8 mouse cellular contexts compared by ENCODE assay signal in the genomic region with DNA sequence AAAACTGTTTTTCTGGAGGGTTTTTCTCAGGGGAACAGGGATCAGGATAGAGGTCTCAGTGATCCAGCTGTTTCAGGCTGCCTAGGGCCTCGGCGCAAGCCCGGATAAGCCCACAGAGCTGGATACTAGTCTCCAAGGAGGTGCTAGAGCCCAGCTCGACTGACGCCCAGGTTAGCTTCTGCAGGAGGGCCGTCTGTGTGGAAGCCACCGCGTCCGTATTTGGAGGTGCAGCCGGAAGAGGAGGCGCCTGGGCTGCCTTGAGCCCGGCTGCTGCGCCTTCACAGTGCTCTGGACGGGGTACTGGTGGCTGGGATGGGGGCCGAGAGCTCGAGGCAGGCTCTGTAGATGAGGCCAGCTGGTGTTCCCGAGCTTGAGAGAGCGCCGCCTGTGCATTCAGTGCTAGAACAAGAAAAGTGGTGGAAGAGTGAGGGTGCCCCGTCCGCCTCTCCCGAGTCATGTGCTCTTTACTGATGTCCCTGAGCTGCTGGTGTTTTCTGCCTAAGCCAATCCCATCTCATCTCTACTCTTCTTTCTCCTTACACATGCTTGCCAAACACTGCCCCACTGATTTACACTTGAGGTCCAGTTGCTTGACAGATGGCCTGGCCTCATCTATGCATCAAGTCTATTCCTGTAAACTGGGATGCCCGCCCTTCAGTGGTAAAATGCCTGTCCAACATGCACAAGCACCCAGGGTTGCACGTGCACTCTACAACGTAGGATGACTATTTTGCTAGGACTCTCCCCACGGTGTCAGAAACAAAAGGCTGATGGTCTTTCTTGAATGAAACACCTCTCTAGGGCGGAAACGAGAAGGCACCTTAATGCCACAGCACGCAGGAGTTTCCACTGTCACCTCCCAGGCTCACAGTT. TPM values are rescaled to one million over a fixed set of nuclear protein-coding genes. Genes with fewer than 3 reads are reported as not detected.
DNase-seq lines count a peak whose midpoint lies in the region; ATAC-seq lines count a peak whose summit lies in the region.

No protein-coding gene starts in this region.

- peaks cover 34% of the 10 kb centered on the region for H3K4me1 ChIP-seq in embryonic facial prominence, embryonic 14.5 days (ENCODE audit: control insufficient read depth, insufficient read depth, low read length)
- H3K4me1 ChIP-seq in intestine, embryonic 16.5 days (ENCODE audit: control insufficient read depth, insufficient read depth, low read length) = peaks cover 35% of the 10 kb centered on the region
- peaks cover 46% of the 10 kb centered on the region for H3K4me1 ChIP-seq in midbrain, embryonic 14.5 days (ENCODE audit: control insufficient read depth, insufficient read depth, low read length)

- peak overlapping the region; percentile 98 for H3K4me2 ChIP-seq in embryonic facial prominence, embryonic 14.5 days (ENCODE audit: low read depth, low read length)
- H3K4me2 ChIP-seq in intestine, embryonic 16.5 days (ENCODE audit: low read depth, low read length) = peak overlapping the region; percentile 96
- peak overlapping the region; percentile 100 for H3K4me2 ChIP-seq in midbrain, embryonic 14.5 days (ENCODE audit: low read length)

- ATAC-seq in embryonic facial prominence, embryonic 14.5 days (ENCODE audit: low read depth) = no peak
- ATAC-seq in intestine, embryonic 16.5 days = no peak
- ATAC-seq in midbrain, embryonic 14.5 days (ENCODE audit: low FRiP score, low TSS enrichment) = no peak

- no peaks in the 10 kb centered on the region for H3K9me3 ChIP-seq in embryonic facial prominence, embryonic 14.5 days (ENCODE audit: control insufficient read depth, low read length)
- no peaks in the 10 kb centered on the region for H3K9me3 ChIP-seq in intestine, embryonic 16.5 days (ENCODE audit: control insufficient read depth, low read length)
- no peaks in the 10 kb centered on the region for H3K9me3 ChIP-seq in midbrain, embryonic 14.5 days (ENCODE audit: control insufficient read depth, low read length)

- peak overlapping the region; percentile 73 for H3K9ac ChIP-seq in embryonic facial prominence, embryonic 14.5 days (ENCODE audit: low read depth, low read length)
- H3K9ac ChIP-seq in intestine, embryonic 16.5 days (ENCODE audit: low read depth, low read length) = peak overlapping the region; percentile 78
- peak overlapping the region; percentile 72 for H3K9ac ChIP-seq in midbrain, embryonic 14.5 days (replicated peaks; ENCODE audit: low read length)

- H3K36me3 ChIP-seq in embryonic facial prominence, embryonic 14.5 days (ENCODE audit: control insufficient read depth, insufficient read depth, low read length) = peaks cover 11% of the 10 kb centered on the region; the same call in 1 of the 2 replicates
- no peaks in the 10 kb centered on the region; the same call in 1 of the 2 replicates for H3K36me3 ChIP-seq in intestine, embryonic 16.5 days (ENCODE audit: control insufficient read depth, insufficient read depth, low read length)
- H3K36me3 ChIP-seq in midbrain, embryonic 14.5 days (ENCODE audit: control insufficient read depth, insufficient read depth, low read length) = peaks cover 8% of the 10 kb centered on the region

- 72% methylated on average over 29 of the region's 29 CpGs for whole genome bisulfite sequencing in embryonic facial prominence, embryonic 14.5 days
- 72% methylated on average over 29 of the region's 29 CpGs for WGBS in intestine, embryonic 16.5 days
- 76% methylated on average over 29 of the region's 29 CpGs for WGBS in midbrain, embryonic 14.5 days

- no peaks in the 10 kb centered on the region for H3K27me3 ChIP-seq in embryonic facial prominence, embryonic 14.5 days (replicated peaks; ENCODE audit: control insufficient read depth, insufficient read depth, low read length)
- no peaks in the 10 kb centered on the region for H3K27me3 ChIP-seq in intestine, embryonic 16.5 days (replicated peaks; ENCODE audit: control insufficient read depth, insufficient read depth, low read length)
- no peaks in the 10 kb centered on the region for H3K27me3 ChIP-seq in midbrain, embryonic 14.5 days (ENCODE audit: control insufficient read depth, insufficient read depth, low read length)

- peak; percentile 57 for DNase-seq in cerebellum, adult 11-12 months
- DNase-seq in cerebellum, adult 11 months = no peak
- DNase-seq in B cell, adult 2 months = peak; percentile 38 to 40
- DNase-seq in embryonic facial prominence, embryonic 14.5 days (ENCODE audit: low spot score) = no peak
- DNase-seq in midbrain, embryonic 14.5 days = no peak
- DNase-seq in urinary bladder, adult 18-20 months (ENCODE audit: low spot score in 2 of 2) = no peak
- DNase-seq in retina, postnatal 1 day = no peak

- peak overlapping the region; percentile 98 for H3K4me3 ChIP-seq in embryonic facial prominence, embryonic 14.5 days (ENCODE audit: low read depth, low read length)
- peak overlapping the region; percentile 77 for H3K4me3 ChIP-seq in intestine, embryonic 16.5 days (ENCODE audit: low read length)
- H3K4me3 ChIP-seq in midbrain, embryonic 14.5 days (replicated peaks; ENCODE audit: low read depth, low read length) = peak overlapping the region; percentile 99

- no peak overlapping the region for H3K27ac ChIP-seq in embryonic facial prominence, embryonic 14.5 days (replicated peaks; ENCODE audit: low read depth, low read length)
- no peak overlapping the region for H3K27ac ChIP-seq in intestine, embryonic 16.5 days (ENCODE audit: low read length)
- H3K27ac ChIP-seq in midbrain, embryonic 14.5 days (replicated peaks; ENCODE audit: low read depth, low read length) = no peak overlapping the region

RNA-seq across cellular contexts. Expression of a gene that starts 1.1 kb away (rescaled TPM):
- 101 and 111 TPM in 2 replicates for polyA plus RNA-seq in embryonic facial prominence, embryonic 14.5 days (2014; fragmentation: Nextera tagmentation; extraction: Ambion mirVana)
- polyA plus RNA-seq in intestine, embryonic 16.5 days (2015; fragmentation: Nextera tagmentation; extraction: Ambion mirVana) = 56.6 and 57.8 TPM in 2 replicates
- 154 and 169 TPM in 2 replicates for polyA plus RNA-seq in midbrain, embryonic 14.5 days (2014; fragmentation: Nextera tagmentation; extraction: Ambion mirVana)

RNA-seq across cellular contexts. Expression of a gene that starts 4.4 kb away (rescaled TPM):
- 34.2 and 43.4 TPM in 2 replicates for polyA plus RNA-seq in embryonic facial prominence, embryonic 14.5 days (2014; fragmentation: Nextera tagmentation; extraction: Ambion mirVana)
- 48.6 and 49.7 TPM in 2 replicates for polyA plus RNA-seq in intestine, embryonic 16.5 days (2015; fragmentation: Nextera tagmentation; extraction: Ambion mirVana)
- polyA plus RNA-seq in midbrain, embryonic 14.5 days (2014; fragmentation: Nextera tagmentation; extraction: Ambion mirVana) = 12.4 and 14.3 TPM in 2 replicates

RNA-seq across cellular contexts. Expression of a gene that starts 10.2 kb away (rescaled TPM):
- 59.2 and 68.0 TPM in 2 replicates for polyA plus RNA-seq in embryonic facial prominence, embryonic 14.5 days (2014; fragmentation: Nextera tagmentation; extraction: Ambion mirVana)
- polyA plus RNA-seq in intestine, embryonic 16.5 days (2015; fragmentation: Nextera tagmentation; extraction: Ambion mirVana) = 14.0 and 20.8 TPM in 2 replicates
- 10.1 and 10.5 TPM in 2 replicates for polyA plus RNA-seq in midbrain, embryonic 14.5 days (2014; fragmentation: Nextera tagmentation; extraction: Ambion mirVana)

RNA-seq across cellular contexts. Expression of a gene that starts 26.4 kb away (rescaled TPM):
- polyA plus RNA-seq in embryonic facial prominence, embryonic 14.5 days (2014; fragmentation: Nextera tagmentation; extraction: Ambion mirVana) = 0.34 and 1.7 TPM in 2 replicates
- polyA plus RNA-seq in intestine, embryonic 16.5 days (2015; fragmentation: Nextera tagmentation; extraction: Ambion mirVana) = 0.13 and 0.34 TPM in 2 replicates
- 0.21 and 0.28 TPM in 2 replicates for polyA plus RNA-seq in midbrain, embryonic 14.5 days (2014; fragmentation: Nextera tagmentation; extraction: Ambion mirVana)

RNA-seq across cellular contexts. Expression of a gene that starts 40.7 kb away (rescaled TPM):
- polyA plus RNA-seq in embryonic facial prominence, embryonic 14.5 days (2014; fragmentation: Nextera tagmentation; extraction: Ambion mirVana) = 78.3 and 79.8 TPM in 2 replicates
- 58.9 and 64.3 TPM in 2 replicates for polyA plus RNA-seq in intestine, embryonic 16.5 days (2015; fragmentation: Nextera tagmentation; extraction: Ambion mirVana)
- polyA plus RNA-seq in midbrain, embryonic 14.5 days (2014; fragmentation: Nextera tagmentation; extraction: Ambion mirVana) = 73.5 and 78.2 TPM in 2 replicates

Comparison
In these comparisons a context has a peak if more than half of its experiments do, and no peak if none do; other contexts are left out.
1. DNase-seq: peak in cerebellum, adult 11-12 months (single experiment) and B cell, adult 2 months (2 of 2); none in cerebellum, adult 11 months (single experiment), embryonic facial prominence, embryonic 14.5 days (single experiment), midbrain, embryonic 14.5 days (single experiment), urinary bladder, adult 18-20 months (0 of 2) and retina, postnatal 1 day (single experiment).
2. Peak in every context shown above with its lines, with median percentiles within 50 percentile points of each other: H3K4me2 ChIP-seq, H3K4me3 ChIP-seq and H3K9ac ChIP-seq.